Mouse (Mus musculus) stomach, embryonic 14.5 days (tissue): ENCODE results near the gene Sema3b. TPM values are rescaled to one million over a fixed set of nuclear protein-coding genes. Genes with fewer than 3 reads are reported as not detected.

Experiments used
- ATAC-seq: fragments of 200-750 bp; cut with Nextera tagmentation; 2 replicates; pipeline ENCODE4 v1.8.0; 2017; ENCODE audit warnings: low read depth, moderate TSS enrichment; ENCODE audit not compliant: insufficient number of reproducible peaks, insufficient read depth, low FRiP score
- H3K27ac ChIP-seq: fragments of 300-500 bp; sonication (generic); 2 replicates; pipeline ENCODE4 v1.5.1; 2014; ENCODE audit warnings: mild to moderate bottlenecking, low read length, moderate library complexity, mixed read lengths
- H3K27me3 ChIP-seq: fragments of 300-500 bp; sonication (generic); 2 replicates; pipeline ENCODE4 v1.6.1; 2014; ENCODE audit warnings: low read length, control low read depth, mixed read lengths; ENCODE audit not compliant: control insufficient read depth, insufficient read depth
- H3K36me3 ChIP-seq: fragments of 300-500 bp; sonication (generic); 2 replicates; pipeline ENCODE4 v1.6.1; 2014; ENCODE audit warnings: mild to moderate bottlenecking, control low read depth, low read length, moderate library complexity, mixed read lengths; ENCODE audit not compliant: control insufficient read depth, insufficient read depth
- H3K4me1 ChIP-seq: fragments of 300-500 bp; sonication (generic); 2 replicates; pipeline ENCODE4 v1.6.1; 2014; ENCODE audit warnings: low read length, control low read depth, mixed read lengths; ENCODE audit not compliant: control insufficient read depth, insufficient read depth
- H3K4me2 ChIP-seq: fragments of 300-500 bp; sonication (generic); replicated peaks from 2 replicates; pipeline ENCODE4 v1.6.1; 2014; ENCODE audit warnings: low read depth, low read length, control low read depth
- H3K4me3 ChIP-seq: fragments of 300-500 bp; sonication (generic); 2 replicates; pipeline ENCODE4 v1.5.1; 2014; ENCODE audit warnings: low read depth, low read length, control low read depth
- H3K9ac ChIP-seq: fragments of 300-500 bp; sonication (generic); replicated peaks from 2 replicates; pipeline ENCODE4 v1.6.1; 2014; ENCODE audit warnings: low read depth, mild to moderate bottlenecking, control low read depth, low read length, moderate library complexity, mixed read lengths
- H3K9me3 ChIP-seq: fragments of 300-500 bp; sonication (generic); 2 replicates; pipeline ENCODE4 v1.6.1; 2016; ENCODE audit warnings: low read depth, low read length, control low read depth; ENCODE audit not compliant: control insufficient read depth
- WGBS: fragments of 180-500 bp; shearing (Covaris S2); extraction: QIAGEN DNeasy Blood & Tissue Kit; methylation state at CpG from one replicate; pipeline ENCODE4 v1.1.7; 2014; 5-methylcytosine and 5-hydroxymethylcytosine counted together
- polyA plus RNA-seq: library from polyadenylated mRNA; unstranded; fragments of >200 nt; fragmentation: Nextera tagmentation; extraction: Ambion mirVana; gene quantifications from 2 replicates; pipeline ENCODE4 v1.2.1, GENCODE M21; 2014

Sema3b gene
- polyA plus RNA-seq, 1 experiment from 2014 or later = 6.1 TPM

DNA sequence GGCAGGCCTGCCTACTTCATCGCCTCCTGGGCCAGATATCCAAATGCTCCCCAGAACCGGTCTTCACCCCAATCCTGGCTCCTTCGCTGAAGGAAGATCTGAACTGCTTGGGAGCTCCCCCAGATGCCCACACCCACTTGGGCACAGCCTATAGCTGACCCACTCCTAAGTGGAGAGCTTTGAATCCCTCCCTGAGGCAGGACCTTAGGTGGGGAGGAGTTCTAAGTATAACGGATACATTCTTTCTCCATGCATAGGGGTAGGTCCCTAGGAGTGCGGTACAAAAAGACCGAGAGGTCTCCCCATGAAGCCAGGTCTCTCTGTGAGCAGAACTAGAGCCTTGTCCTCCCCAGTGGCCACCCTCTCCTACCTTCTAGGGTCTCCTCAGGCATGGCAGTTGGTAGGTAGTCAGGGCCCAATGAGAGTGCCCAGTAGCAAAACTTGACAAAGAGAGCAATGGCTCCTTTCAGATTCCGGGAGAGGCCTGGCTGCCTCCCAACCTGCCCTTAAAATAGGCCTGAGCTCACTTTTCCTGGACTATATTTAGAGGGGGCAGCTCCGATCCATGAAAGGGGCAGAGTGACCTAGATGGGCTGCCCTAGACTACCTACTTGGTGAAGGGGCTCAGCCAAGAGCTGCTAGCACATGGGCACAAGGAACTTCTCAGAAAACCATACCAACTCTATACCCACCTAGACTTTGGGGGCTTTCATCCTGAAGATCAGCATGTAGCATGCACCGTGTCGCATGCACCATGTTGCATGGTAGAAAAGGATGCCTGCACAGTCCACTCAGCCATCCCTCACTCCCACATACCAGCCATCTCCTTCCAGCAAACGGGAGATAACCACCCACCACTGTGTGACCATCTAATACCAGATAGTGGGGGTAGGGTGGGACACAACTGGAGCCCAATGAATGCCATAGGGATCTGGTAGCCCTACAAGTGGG is 12.1 kb downstream of the Sema3b start:
- H3K4me2 ChIP-seq = no peak overlapping the region

DNA sequence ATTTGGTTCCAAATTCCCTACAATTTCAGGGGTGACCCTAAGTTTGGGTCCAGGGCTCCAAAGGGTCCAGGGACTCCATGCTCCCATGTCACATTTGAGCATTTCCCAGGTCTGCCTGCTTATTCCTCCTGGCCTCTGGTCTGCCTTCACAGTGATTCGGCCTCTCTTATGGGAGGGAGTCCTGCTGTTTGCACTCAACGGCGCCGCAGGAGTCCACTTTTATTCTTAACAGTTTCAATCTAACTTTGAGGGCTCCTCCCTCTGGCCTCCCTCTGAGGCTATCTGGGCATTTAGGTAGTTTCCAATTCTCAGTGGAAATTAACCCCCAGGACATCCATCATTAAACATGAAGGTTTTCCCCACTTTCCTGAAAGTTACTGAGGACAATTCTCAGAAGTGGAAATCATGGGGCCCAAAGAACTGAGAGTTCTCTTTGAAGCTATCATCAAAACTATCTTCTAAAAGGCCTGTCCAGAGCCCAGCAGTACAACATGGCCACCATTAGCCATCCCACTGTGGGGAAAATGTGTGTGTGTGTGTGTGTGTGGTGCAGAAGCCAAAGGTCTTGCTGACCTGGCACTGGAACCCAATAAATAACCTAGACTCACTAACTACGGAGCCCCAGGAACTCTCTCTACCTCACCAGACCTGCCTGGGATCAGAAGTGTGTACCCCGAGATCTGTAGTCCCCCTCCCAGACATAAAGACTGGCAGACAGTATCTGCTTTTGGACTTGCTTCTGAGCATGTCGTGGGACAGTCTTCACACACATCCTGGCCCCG is 14.6 kb downstream of the Sema3b start:
- Histone ChIP-seq H3K4me2 (no peak overlapping the region), H3K4me3 (no peak overlapping the region), H3K27me3 (no peaks in the 10 kb centered on the region), H3K9ac (no peak overlapping the region), H3K4me1 (no peaks in the 10 kb centered on the region), H3K36me3 (peaks cover 42% of the 10 kb centered on the region), H3K27ac (no peak overlapping the region), H3K9me3 (no peaks in the 10 kb centered on the region)
- WGBS = 75% methylated on average over 8 of the region's 8 CpGs
- no peak for ATAC-seq

More for the DNA sequence above, 12.1 kb downstream of the Sema3b start:
- Histone ChIP-seq H3K9ac (no peak overlapping the region), H3K27ac (no peak overlapping the region), H3K9me3 (no peaks in the 10 kb centered on the region), H3K4me1 (no peaks in the 10 kb centered on the region), H3K36me3 (peaks cover 19% of the 10 kb centered on the region), H3K4me3 (no peak overlapping the region), H3K27me3 (no peaks in the 10 kb centered on the region)
- WGBS = 89% methylated on average over 11 of the region's 11 CpGs
- ATAC-seq = no peak

DNA sequence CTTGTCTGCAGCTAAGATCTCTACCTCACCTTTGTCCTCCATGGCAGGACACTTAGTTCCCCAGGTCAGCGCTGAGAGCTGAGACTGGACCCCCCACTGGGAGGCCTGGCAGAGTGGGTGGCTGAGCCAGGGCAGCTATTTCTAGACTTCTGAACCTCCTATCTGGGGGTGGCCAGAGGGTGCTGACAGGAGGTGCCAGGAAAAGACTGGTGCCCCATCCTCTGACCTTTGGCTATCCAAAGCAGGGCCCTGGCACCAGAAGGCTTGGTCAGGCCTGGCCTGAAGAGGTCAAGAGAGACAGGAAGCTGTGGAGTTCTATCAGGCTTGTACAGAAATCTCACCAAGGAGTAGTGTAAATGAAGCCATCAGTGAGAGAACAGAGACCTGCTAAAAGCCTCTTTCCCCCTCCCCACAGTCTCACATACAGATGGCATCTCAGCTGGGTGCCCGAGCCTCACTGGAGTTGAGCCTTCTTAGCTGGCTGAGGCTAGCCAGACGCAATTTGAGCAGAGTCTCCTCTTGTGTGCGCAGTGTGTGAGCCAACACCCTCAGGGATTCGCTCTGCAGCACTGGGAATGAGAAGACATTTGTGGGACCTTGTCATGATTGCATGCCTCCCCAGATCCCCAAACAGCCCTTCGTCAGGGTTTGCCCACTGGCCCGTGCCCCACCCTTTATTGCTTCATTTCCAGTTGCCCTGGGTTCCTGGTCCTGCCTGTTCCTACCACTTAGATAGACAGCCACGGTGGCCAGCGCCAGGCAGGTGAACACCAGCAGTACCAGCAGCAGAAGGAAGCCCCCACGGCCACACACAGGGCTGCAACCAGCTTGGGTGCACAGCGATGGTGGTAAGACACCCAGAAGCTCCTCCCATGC is 15.7 kb downstream of the Sema3b start:
- WGBS = 82% methylated on average over 11 of the region's 11 CpGs
- H3K36me3 ChIP-seq = peaks cover 42% of the 10 kb centered on the region
- ATAC-seq = no peak

DNA sequence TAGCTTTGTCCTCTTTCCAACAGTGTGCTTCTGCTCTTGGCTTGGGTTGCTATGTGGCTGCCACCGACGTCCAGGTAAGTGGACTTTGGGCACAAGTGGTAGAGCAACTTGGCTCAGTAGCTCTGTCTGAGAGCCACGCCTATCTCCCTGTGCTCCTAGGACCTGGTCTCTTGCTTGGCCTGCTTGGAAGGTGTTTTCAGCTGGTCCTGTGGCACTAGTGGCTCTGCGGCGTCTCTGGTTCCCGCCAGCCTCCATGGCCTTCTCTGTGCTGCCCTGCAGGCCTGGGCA is 18.3 kb downstream of the Sema3b start:
- H3K27ac ChIP-seq = no peak overlapping the region
- peaks cover 38% of the 10 kb centered on the region for H3K36me3 ChIP-seq
- WGBS = 89% methylated on average over 6 of the region's 6 CpGs
- no peaks in the 10 kb centered on the region for H3K27me3 ChIP-seq
- H3K4me2 ChIP-seq = 0 out of 2 replicates have a peak overlapping the region, but pooled peaks have one; percentile 5
- ATAC-seq = no peak
- no peak overlapping the region for H3K4me3 ChIP-seq
- no peak overlapping the region for H3K9ac ChIP-seq
- no peaks in the 10 kb centered on the region for H3K9me3 ChIP-seq
- H3K4me1 ChIP-seq = peaks cover 10% of the 10 kb centered on the region

More for the DNA sequence above, 15.7 kb downstream of the Sema3b start:
- Histone ChIP-seq H3K9me3 (no peaks in the 10 kb centered on the region), H3K4me2 (no peak overlapping the region), H3K4me1 (peaks cover 7% of the 10 kb centered on the region), H3K9ac (no peak overlapping the region), H3K27ac (no peak overlapping the region), H3K4me3 (no peak overlapping the region), H3K27me3 (no peaks in the 10 kb centered on the region)

DNA sequence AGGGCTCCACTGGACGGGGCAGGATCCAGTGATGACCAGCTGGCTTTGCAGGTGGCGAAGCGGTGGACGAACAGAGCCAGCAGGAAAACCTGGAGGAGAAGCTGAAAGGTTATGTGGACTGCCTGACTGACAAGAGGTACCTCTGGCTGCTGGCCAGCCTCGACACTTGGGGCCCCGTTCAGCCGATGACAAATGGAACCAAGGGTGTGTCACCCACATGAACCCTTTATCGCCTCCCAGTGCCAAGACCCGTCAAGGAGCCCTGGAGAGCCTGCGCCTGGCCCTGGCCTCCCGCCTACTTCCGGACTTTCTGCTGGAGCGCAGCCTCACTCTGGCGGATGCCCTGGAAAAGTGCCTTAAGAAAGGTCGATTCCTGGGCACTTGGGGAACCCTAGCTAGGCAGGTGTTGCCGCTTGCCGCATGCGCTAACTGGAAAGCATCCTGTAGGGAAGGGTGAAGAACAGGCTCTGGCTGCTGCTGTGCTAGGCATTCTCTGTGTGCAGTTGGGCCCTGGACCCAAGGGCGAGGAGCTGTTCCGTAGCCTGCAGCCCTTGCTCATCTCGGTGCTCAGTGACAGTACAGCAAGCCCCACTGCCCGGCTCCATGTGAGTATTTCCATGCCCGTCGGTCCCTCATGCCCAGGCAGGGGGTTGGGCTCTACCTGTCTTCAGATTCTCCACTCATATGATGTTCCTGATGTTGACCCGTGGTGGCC is 18.8 kb downstream of the Sema3b start:
- H3K27me3 ChIP-seq = no peaks in the 10 kb centered on the region
- no peak; the same call in 1 of the 2 replicates for ATAC-seq
- H3K27ac ChIP-seq = 0 out of 2 replicates have a peak overlapping the region, but pooled peaks have one; percentile 27
- no peak overlapping the region for H3K9ac ChIP-seq
- 0 out of 2 replicates have a peak overlapping the region, but pooled peaks have one; percentile 5 for H3K4me2 ChIP-seq
- no peak overlapping the region for H3K4me3 ChIP-seq
- peaks cover 38% of the 10 kb centered on the region for H3K36me3 ChIP-seq
- no peaks in the 10 kb centered on the region for H3K9me3 ChIP-seq
- WGBS = 79% methylated on average over 25 of the region's 25 CpGs
- H3K4me1 ChIP-seq = peaks cover 10% of the 10 kb centered on the region

DNA sequence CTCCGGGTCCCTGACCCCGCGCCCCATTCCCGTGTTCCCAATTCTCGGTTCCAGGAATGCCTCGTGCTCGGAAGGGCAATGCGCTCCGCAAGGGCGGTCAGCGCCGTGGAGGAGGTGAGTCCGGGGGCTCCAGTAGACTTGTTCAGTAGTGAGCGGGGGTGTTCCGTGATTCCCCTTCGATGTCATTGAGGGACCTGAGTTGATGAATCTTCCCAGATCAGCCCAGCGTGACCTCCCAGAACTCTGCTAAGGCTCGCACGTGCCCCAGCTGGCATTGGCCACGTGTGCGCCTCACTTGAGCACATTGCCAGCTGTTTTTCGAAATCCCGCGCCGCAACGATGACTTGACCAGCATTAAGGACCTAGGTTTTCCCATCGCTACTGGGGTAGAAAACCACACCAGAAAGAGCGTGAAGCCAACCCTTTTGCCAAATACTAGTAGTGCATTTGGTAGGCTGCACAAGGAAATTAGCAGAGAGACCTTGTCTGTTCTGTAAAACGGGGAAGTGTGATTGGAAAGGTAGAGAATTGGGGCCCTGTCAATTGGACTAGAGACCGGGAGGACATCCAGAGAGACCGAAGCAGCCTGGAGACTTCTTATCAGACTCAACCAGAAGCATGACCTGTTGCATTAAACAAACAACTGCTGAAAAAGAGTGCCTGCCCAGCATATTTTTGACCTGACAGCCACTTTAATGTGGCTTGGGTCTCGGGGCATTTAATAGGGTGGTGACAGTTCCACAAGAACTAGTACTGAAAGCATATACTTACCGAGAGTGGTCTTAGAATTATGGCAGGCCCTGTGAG is 21.0 kb downstream of the Sema3b start:
- no peak for ATAC-seq
- no peaks in the 10 kb centered on the region for H3K27me3 ChIP-seq
- peak overlapping the region; percentile 78 for H3K4me2 ChIP-seq
- no peaks in the 10 kb centered on the region for H3K9me3 ChIP-seq
- H3K9ac ChIP-seq = peak overlapping the region; percentile 61
- WGBS = 3% methylated on average over 33 of the region's 33 CpGs
- no peak overlapping the region for H3K27ac ChIP-seq
- peaks cover 10% of the 10 kb centered on the region for H3K4me1 ChIP-seq
- H3K4me3 ChIP-seq = peak overlapping the region; percentile 69
- peaks cover 32% of the 10 kb centered on the region for H3K36me3 ChIP-seq
